Mouse (Mus musculus): Measurements from ENCODE around the gene Safb2.

DNA sequence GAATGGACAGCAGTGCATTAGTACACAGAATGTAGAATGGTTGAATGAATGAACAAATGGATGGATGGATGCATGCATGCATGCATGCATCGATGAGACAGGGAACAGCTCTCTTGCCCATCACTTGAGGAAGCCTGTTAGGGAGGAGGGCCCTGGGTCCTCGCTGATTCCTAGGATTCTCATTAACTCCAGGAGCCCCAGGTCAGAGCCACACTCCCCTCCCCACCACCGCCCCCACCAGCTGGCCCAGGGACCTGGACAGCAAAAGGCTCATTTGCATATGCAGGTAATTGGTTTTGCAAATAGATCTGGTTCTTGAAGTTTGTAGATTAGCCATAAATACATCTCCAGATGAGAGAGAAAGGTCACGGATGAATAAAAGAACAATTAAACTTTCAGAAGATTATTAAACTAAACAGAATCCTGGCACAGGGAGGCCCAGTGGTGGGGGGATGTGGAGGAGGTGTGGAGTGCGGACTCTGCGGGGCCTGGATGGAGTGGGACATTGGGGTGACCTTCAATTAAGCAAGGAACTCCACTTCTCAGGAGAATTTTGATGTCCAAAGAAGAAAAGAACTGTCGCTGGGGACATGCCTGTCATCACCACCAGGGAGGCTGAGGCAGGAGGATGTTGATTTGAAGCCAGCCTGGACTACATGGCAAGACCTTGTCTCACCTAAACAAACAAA, 39.5 kb downstream of the Safb2 start:
- no peak for TF ChIP-seq CTCF (IDR thresholded peaks at IDR 0.05)
- TF ChIP-seq POLR2A (IDR thresholded peaks at IDR 0.05; ENCODE audit: insufficient read depth, low read depth, low read length): no peak
- TF ChIP-seq EP300 (IDR thresholded peaks at IDR 0.05; ENCODE audit: insufficient read depth, low read depth, low read length): no peak

Data from heart, adult 2 months (tissue).